8 mouse cellular contexts compared by ENCODE assay signal in the genomic region with DNA sequence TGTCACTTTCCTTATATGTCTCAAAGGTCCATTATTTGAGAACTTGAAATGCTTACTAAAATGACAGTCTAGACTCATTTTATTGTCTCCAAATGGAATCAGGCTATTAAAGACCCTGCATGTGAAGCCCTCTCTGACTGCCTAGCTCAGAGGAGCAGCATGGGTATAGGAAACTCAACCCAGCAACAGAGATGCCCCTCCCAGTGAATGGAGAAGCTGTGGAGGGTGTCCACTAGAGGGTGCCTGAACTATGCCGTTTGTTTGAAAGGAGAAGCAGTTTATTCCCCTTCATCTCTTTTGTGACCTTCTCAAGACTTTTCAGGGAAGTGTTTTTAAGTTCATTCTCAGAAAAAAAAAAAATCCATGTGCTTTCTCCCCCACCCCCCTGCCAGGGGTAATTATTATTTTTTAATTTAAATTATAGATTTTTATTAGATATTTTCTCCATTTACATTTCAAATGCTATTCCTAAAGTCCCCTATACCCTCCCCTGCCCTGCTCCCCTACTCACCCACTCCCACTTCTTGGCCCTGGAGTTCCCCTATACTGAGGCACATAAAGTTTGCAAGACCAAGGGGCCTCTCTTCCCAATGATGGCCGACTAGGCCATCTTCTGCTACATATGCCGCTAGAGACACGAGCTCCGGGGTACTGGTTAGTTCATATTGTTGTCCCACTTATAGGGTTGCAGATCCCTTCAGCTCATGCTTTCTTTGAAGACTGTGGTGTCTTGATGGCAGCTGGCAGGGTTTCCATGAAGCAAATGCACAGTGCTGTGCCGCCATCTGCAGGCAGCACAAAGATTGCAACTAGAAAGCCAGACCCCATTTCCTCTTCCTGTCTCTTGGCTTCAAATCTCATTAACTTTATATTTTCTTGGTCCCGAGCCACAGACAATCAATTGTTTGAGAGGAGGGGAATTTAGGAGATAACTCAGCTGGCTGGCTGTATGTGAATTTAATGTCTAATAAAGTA. TPM values are rescaled to one million over a fixed set of nuclear protein-coding genes. Genes with fewer than 3 reads are reported as not detected.
DNase-seq lines count a peak whose midpoint lies in the region; ATAC-seq lines count a peak whose summit lies in the region.

No protein-coding gene starts in this region.

- H3K4me2 ChIP-seq in limb, embryonic 13.5 days (replicated peaks): no peak overlapping the region; the same call in 1 of the 2 replicates

- ATAC-seq in limb, embryonic 13.5 days (ENCODE audit: low FRiP score, low read depth): peak; percentile 48; the same call in 1 of the 2 replicates

- peak; percentile 74 for DNase-seq in 416B (ENCODE audit: low read depth)
- peak; percentile 81 for DNase-seq in adrenal gland, postnatal 14 days
- DNase-seq in embryonic facial prominence, embryonic 10.5 days (ENCODE audit: low spot score): peak; percentile 82
- peak; percentile 55 for DNase-seq in heart, adult 8-10 months (ENCODE audit: low spot score)
- DNase-seq in kidney, adult 9 months: peak; percentile 66
- DNase-seq in naive thymus-derived CD4-positive, alpha-beta T cell, adult 2 months (ENCODE audit: low read depth): peak; percentile 86
- peak; percentile 46 to 54 for DNase-seq in spleen, postnatal 36 days (ENCODE audit: low spot score in 2 of 2)

- no peak overlapping the region for H3K9ac ChIP-seq in limb, embryonic 13.5 days

- peaks cover 5% of the 10 kb centered on the region for H3K4me1 ChIP-seq in embryonic facial prominence, embryonic 10.5 days
- peaks cover 11% of the 10 kb centered on the region; the same call in 1 of the 2 replicates for H3K4me1 ChIP-seq in limb, embryonic 13.5 days

- no peak overlapping the region for H3K4me3 ChIP-seq in embryonic facial prominence, embryonic 10.5 days
- H3K4me3 ChIP-seq in limb, embryonic 13.5 days: no peak overlapping the region

- no peaks in the 10 kb centered on the region for H3K9me3 ChIP-seq in embryonic facial prominence, embryonic 10.5 days
- H3K9me3 ChIP-seq in limb, embryonic 13.5 days: no peaks in the 10 kb centered on the region

- no peaks in the 10 kb centered on the region for H3K36me3 ChIP-seq in embryonic facial prominence, embryonic 10.5 days (replicated peaks)
- no peaks in the 10 kb centered on the region for H3K36me3 ChIP-seq in limb, embryonic 13.5 days

- H3K27ac ChIP-seq in embryonic facial prominence, embryonic 10.5 days (replicated peaks): no peak overlapping the region
- no peak overlapping the region for H3K27ac ChIP-seq in limb, embryonic 13.5 days

- 0 out of 2 replicates have a peak, but pooled peaks cover 4% of the 10 kb centered on the region for H3K27me3 ChIP-seq in embryonic facial prominence, embryonic 10.5 days (replicated peaks; ENCODE audit: low read depth, poor library complexity, severe bottlenecking)
- no peaks in the 10 kb centered on the region for H3K27me3 ChIP-seq in limb, embryonic 13.5 days

- 14% methylated on average over 7 of the region's 7 CpGs for WGBS in embryonic facial prominence, embryonic 10.5 days
- 11% methylated on average over 7 of the region's 7 CpGs for WGBS in limb, embryonic 13.5 days

RNA-seq across cellular contexts. Expression of a gene that starts 42.5 kb away (rescaled TPM):
- total RNA-seq in adrenal gland, postnatal 14 days (2021): 8.1 and 8.5 TPM in 2 replicates
- 15.6 and 18.1 TPM in 2 replicates for polyA plus RNA-seq in embryonic facial prominence, embryonic 10.5 days (2016; fragmentation: Nextera tagmentation; extraction: Ambion mirVana)
- total RNA-seq in heart, adult 8-10 months (2022): 10 to 100 TPM in 3 of 4 experiments, 1 to 10 TPM in 1; 9.3 to 14.1 (median 11.8) TPM
- 11.3 and 12.0 TPM in 2 replicates for polyA plus RNA-seq in limb, embryonic 13.5 days (2015; fragmentation: Nextera tagmentation; extraction: Ambion mirVana)
